In genomic region chr14:46379285-46379684, GRCm38 (mm10) we compare ENCODE assay signal across 10 mouse cellular contexts. TPM values are rescaled to one million over a fixed set of nuclear protein-coding genes. Genes with fewer than 3 reads are reported as not detected.
DNase-seq lines count a peak whose midpoint lies in the region; ATAC-seq and TF ChIP-seq lines count a peak whose summit lies in the region.
"Had no signal": no experiment of that assay in that cellular context is flagged by ENCODE, and none has a peak within 500 bp of the region (broad histone marks: within the 10 kb centered on the region; RNA-seq: fewer than 3 reads in every experiment).

Gm15217 (plus strand) TSS chr14:46379414.

- no peak within 1 kb of the TSS; the same call in 1 of the 2 replicates for H3K27ac ChIP-seq in lung, embryonic 14.5 days (ENCODE audit: low read depth)
- H3K27ac ChIP-seq in forebrain, embryonic 15.5 days (replicated peaks), result no peak within 1 kb of the TSS
- peak within 1 kb of the TSS; percentile 73 for H3K27ac ChIP-seq in limb, embryonic 12.5 days
- no peak within 1 kb of the TSS for H3K27ac ChIP-seq in neural tube, embryonic 15.5 days (replicated peaks)

- H3K4me3 ChIP-seq in lung, embryonic 14.5 days (ENCODE audit: low read depth, low read length), result peak within 1 kb of the TSS; percentile 10; the same call in 1 of the 2 replicates
- peak within 1 kb of the TSS; percentile 19 for H3K4me3 ChIP-seq in forebrain, embryonic 15.5 days
- H3K4me3 ChIP-seq in limb, embryonic 12.5 days (replicated peaks), result peak within 1 kb of the TSS; percentile 34
- H3K4me3 ChIP-seq in neural tube, embryonic 15.5 days (replicated peaks), result peak within 1 kb of the TSS; percentile 31

- H3K36me3 ChIP-seq in lung, embryonic 14.5 days (ENCODE audit: insufficient read depth), result peaks cover 33% of the 10 kb centered on the region
- no peaks in the 10 kb centered on the region for H3K36me3 ChIP-seq in forebrain, embryonic 15.5 days
- peaks cover 13% of the 10 kb centered on the region for H3K36me3 ChIP-seq in limb, embryonic 12.5 days
- no peaks in the 10 kb centered on the region for H3K36me3 ChIP-seq in neural tube, embryonic 15.5 days

- H3K4me2 ChIP-seq in lung, embryonic 14.5 days, result peak within 1 kb of the TSS; percentile 60
- H3K4me2 ChIP-seq in forebrain, embryonic 15.5 days (replicated peaks), result peak within 1 kb of the TSS; percentile 48
- peak within 1 kb of the TSS; percentile 71 for H3K4me2 ChIP-seq in limb, embryonic 12.5 days
- peak within 1 kb of the TSS; percentile 66 for H3K4me2 ChIP-seq in neural tube, embryonic 15.5 days

- H3K9ac ChIP-seq in lung, embryonic 14.5 days, result peak within 1 kb of the TSS; percentile 40
- H3K9ac ChIP-seq in forebrain, embryonic 15.5 days (replicated peaks), result no peak within 1 kb of the TSS
- H3K9ac ChIP-seq in limb, embryonic 12.5 days (replicated peaks), result no peak within 1 kb of the TSS; the same call in 1 of the 2 replicates
- H3K9ac ChIP-seq in neural tube, embryonic 15.5 days (replicated peaks), result 0 out of 2 replicates have a peak within 1 kb of the TSS, but pooled peaks have one; percentile 20

- peaks cover 14% of the 10 kb centered on the region; the same call in 1 of the 2 replicates for H3K4me1 ChIP-seq in lung, embryonic 14.5 days (ENCODE audit: insufficient read depth)
- H3K4me1 ChIP-seq in forebrain, embryonic 15.5 days, result peaks cover 9% of the 10 kb centered on the region
- peaks cover 42% of the 10 kb centered on the region for H3K4me1 ChIP-seq in limb, embryonic 12.5 days (replicated peaks)
- H3K4me1 ChIP-seq in neural tube, embryonic 15.5 days, result peaks cover 14% of the 10 kb centered on the region

- H3K27me3 ChIP-seq in lung, embryonic 14.5 days (ENCODE audit: insufficient read depth, low read length), result no peaks in the 10 kb centered on the region
- peaks cover 47% of the 10 kb centered on the region for H3K27me3 ChIP-seq in forebrain, embryonic 15.5 days
- H3K27me3 ChIP-seq in limb, embryonic 12.5 days, result peaks cover 20% of the 10 kb centered on the region
- peaks cover 44% of the 10 kb centered on the region for H3K27me3 ChIP-seq in neural tube, embryonic 15.5 days (replicated peaks)

- DNase-seq in lung, embryonic 14.5 days, result no peak
- DNase-seq in lung, postnatal 14 days, result no peak
- DNase-seq in layer of hippocampus, adult 11-12 months (ENCODE audit: low spot score), result no peak
- DNase-seq in adrenal gland, postnatal 25 days, result no peak
- no peak for DNase-seq in right cerebral cortex, adult 18-20 months
- DNase-seq: cerebellum, adult 11-12 months had no signal

- H3K9me3 ChIP-seq in lung, embryonic 14.5 days (ENCODE audit: low read depth, low read length), result no peaks in the 10 kb centered on the region
- H3K9me3 ChIP-seq in forebrain, embryonic 15.5 days, result no peaks in the 10 kb centered on the region
- no peaks in the 10 kb centered on the region for H3K9me3 ChIP-seq in limb, embryonic 12.5 days
- no peaks in the 10 kb centered on the region for H3K9me3 ChIP-seq in neural tube, embryonic 15.5 days (replicated peaks)

- ATAC-seq in lung, embryonic 14.5 days (ENCODE audit: insufficient read depth), result no peak
- ATAC-seq in forebrain, embryonic 15.5 days (replicated peaks), result no peak
- no peak for ATAC-seq in limb, embryonic 12.5 days (ENCODE audit: insufficient number of reproducible peaks, insufficient read depth, low FRiP score, low TSS enrichment, low read depth)
- ATAC-seq in neural tube, embryonic 15.5 days (ENCODE audit: low FRiP score), result no peak

- WGBS in lung, embryonic 14.5 days, result 57% methylated on average over 12 of the region's 12 CpGs
- 83% methylated on average over 12 of the region's 12 CpGs for WGBS in forebrain, embryonic 15.5 days
- WGBS in limb, embryonic 12.5 days, result 82% methylated on average over 12 of the region's 12 CpGs
- WGBS in neural tube, embryonic 15.5 days, result 90% methylated on average over 12 of the region's 12 CpGs

- no peak for TF ChIP-seq CTCF in lung, embryonic 14.5 days (IDR thresholded peaks at IDR 0.05; ENCODE audit: low read depth)

RNA-seq across cellular contexts. Expression of gene Gm15217, which starts in this region (rescaled TPM):
- polyA plus RNA-seq in lung, embryonic 14.5 days (2014; fragmentation: Nextera tagmentation; extraction: Ambion mirVana), result 0.53 and 0.61 TPM in 2 replicates
- polyA plus RNA-seq in forebrain, embryonic 15.5 days (2015; fragmentation: Nextera tagmentation; extraction: Ambion mirVana), result not detected in 2 replicates
- not detected in 2 replicates for polyA plus RNA-seq in limb, embryonic 12.5 days (2016; fragmentation: Nextera tagmentation; extraction: Ambion mirVana)
- not detected in 2 replicates for polyA plus RNA-seq in neural tube, embryonic 15.5 days (2015; fragmentation: Nextera tagmentation; extraction: Ambion mirVana)
- not detected in 2 replicates for total RNA-seq in adrenal gland, postnatal 25 days (2021)
- total RNA-seq: left cerebral cortex, postnatal 36 days had no signal

Comparison
In these comparisons a context has a peak if more than half of its experiments do, and no peak if none do; other contexts are left out.
1. H3K9ac ChIP-seq: peak in lung, embryonic 14.5 days (single experiment) and neural tube, embryonic 15.5 days (single experiment); none in forebrain, embryonic 15.5 days (single experiment) and limb, embryonic 12.5 days (single experiment).
2. Peak in every context shown above with its lines, with median percentiles within 50 percentile points of each other: H3K4me2 ChIP-seq and H3K4me3 ChIP-seq.